ENCODE assay signal across 8 mouse cellular contexts in the genomic region with DNA sequence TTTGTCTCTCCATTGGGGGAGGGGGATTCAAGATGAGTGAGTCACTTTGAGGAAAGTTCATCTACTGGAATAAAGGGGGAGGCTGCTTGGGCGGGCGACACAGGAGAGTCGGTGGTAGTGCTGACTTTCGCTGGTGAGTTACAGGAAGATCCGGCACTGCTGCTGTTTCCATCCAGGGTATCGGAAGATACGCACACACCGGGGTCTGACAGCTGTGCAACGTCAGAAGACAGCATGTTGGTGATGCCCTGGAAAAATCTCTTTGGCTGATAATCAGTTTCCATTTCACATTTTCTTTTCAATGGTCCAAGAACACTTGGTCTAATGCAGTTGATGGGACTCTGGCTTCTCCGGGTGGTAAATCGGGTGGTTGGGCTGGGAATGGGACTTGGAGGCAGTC. TPM values are rescaled to one million over a fixed set of nuclear protein-coding genes. Genes with fewer than 3 reads are reported as not detected.
DNase-seq lines count a peak whose midpoint lies in the region; ATAC-seq and TF ChIP-seq lines count a peak whose summit lies in the region.

No protein-coding gene starts in this region.

- peak overlapping the region; percentile 73 for H3K9ac ChIP-seq in forebrain, postnatal 0 days
- peak overlapping the region; percentile 89 for H3K9ac ChIP-seq in kidney, embryonic 15.5 days

- no peak for ATAC-seq in forebrain, postnatal 0 days
- ATAC-seq in kidney, embryonic 15.5 days (replicated peaks; ENCODE audit: low FRiP score), result no peak
- peak; percentile 72 for ATAC-seq in megakaryocyte-erythroid progenitor cell, adult 5-6 weeks (replicated peaks; ENCODE audit: low FRiP score, low TSS enrichment, poor library complexity, severe bottlenecking)

- TF ChIP-seq CTCF in layer of hippocampus, adult 2 months (conservative IDR thresholded peaks at IDR 0.05), result no peak
- TF ChIP-seq CTCF in forebrain, postnatal 0 days (IDR thresholded peaks at IDR 0.05; ENCODE audit: low read depth), result no peak

- peak overlapping the region; percentile 89 for H3K4me2 ChIP-seq in forebrain, postnatal 0 days (ENCODE audit: low read depth)
- peak overlapping the region; percentile 83 for H3K4me2 ChIP-seq in kidney, embryonic 15.5 days

- peak overlapping the region; percentile 82 for H3K4me3 ChIP-seq in layer of hippocampus, adult 2 months
- H3K4me3 ChIP-seq in forebrain, postnatal 0 days (ENCODE audit: low read depth, low read length), result peak overlapping the region; percentile 74
- H3K4me3 ChIP-seq in kidney, embryonic 15.5 days (replicated peaks), result peak overlapping the region; percentile 88

- no peaks in the 10 kb centered on the region for H3K36me3 ChIP-seq in forebrain, postnatal 0 days (ENCODE audit: insufficient read depth)
- H3K36me3 ChIP-seq in kidney, embryonic 15.5 days, result peaks cover 14% of the 10 kb centered on the region

- peaks cover 3% of the 10 kb centered on the region; the same call in 1 of the 2 replicates for H3K4me1 ChIP-seq in forebrain, postnatal 0 days (ENCODE audit: insufficient read depth)
- H3K4me1 ChIP-seq in kidney, embryonic 15.5 days, result peaks cover 13% of the 10 kb centered on the region

- no peak for DNase-seq in layer of hippocampus, adult 2 months (ENCODE audit: low spot score in 2 of 2)
- no peak for DNase-seq in layer of hippocampus, adult 9-10 months (ENCODE audit: low spot score)
- DNase-seq in brain, adult 2 months (ENCODE audit: low read depth, low spot score), result peak; percentile 31
- DNase-seq in forebrain, postnatal 0 days, result no peak
- peak; percentile 22 to 55 for DNase-seq in thymus, adult 18-20 months
- no peak for DNase-seq in ovary, postnatal 36 days (ENCODE audit: low spot score)

- no peaks in the 10 kb centered on the region for H3K9me3 ChIP-seq in forebrain, postnatal 0 days (ENCODE audit: low read length)
- no peaks in the 10 kb centered on the region for H3K9me3 ChIP-seq in kidney, embryonic 15.5 days (replicated peaks)

- peak overlapping the region; percentile 97 for H3K27ac ChIP-seq in layer of hippocampus, adult 2 months
- H3K27ac ChIP-seq in forebrain, postnatal 0 days (ENCODE audit: low read depth, low read length), result peak overlapping the region; percentile 80
- H3K27ac ChIP-seq in kidney, embryonic 15.5 days, result peak overlapping the region; percentile 96

- no peaks in the 10 kb centered on the region for H3K27me3 ChIP-seq in forebrain, postnatal 0 days (ENCODE audit: insufficient read depth, low read length)
- H3K27me3 ChIP-seq in kidney, embryonic 15.5 days, result no peaks in the 10 kb centered on the region

- under 1% methylated on average over 11 of the region's 11 CpGs for WGBS in forebrain, postnatal 0 days
- under 1% methylated on average over 11 of the region's 11 CpGs for WGBS in kidney, embryonic 15.5 days

RNA-seq across cellular contexts. Expression of a gene that starts 0.7 kb away (rescaled TPM):
- 10 to 100 TPM; 33.9 to 34.6 TPM for total RNA-seq in layer of hippocampus, adult 2 months (2021)
- total RNA-seq in forebrain, postnatal 0 days (2014; rRNA removed), result 12.2 and 26.0 TPM in 2 replicates
- polyA plus RNA-seq in forebrain, postnatal 0 days (2015; fragmentation: Nextera tagmentation; extraction: Ambion mirVana), result 41.7 and 56.4 TPM in 2 replicates
- 48.0 and 49.7 TPM in 2 replicates for polyA plus RNA-seq in kidney, embryonic 15.5 days (2015; fragmentation: Nextera tagmentation; extraction: Ambion mirVana)
- 38.7 and 54.7 TPM in 2 replicates for total RNA-seq in megakaryocyte-erythroid progenitor cell, adult 5-6 weeks (2014; fragmentation: Nextera tagmentation)
- 5.6 and 7.7 TPM in 2 replicates for total RNA-seq in megakaryocyte-erythroid progenitor cell, adult 5-6 weeks (2017)

Comparison
In these comparisons a context has a peak if more than half of its experiments do, and no peak if none do; other contexts are left out.
1. DNase-seq: peak in brain, adult 2 months (single experiment) and thymus, adult 18-20 months (2 of 2); none in layer of hippocampus, adult 2 months (0 of 2), layer of hippocampus, adult 9-10 months (single experiment), forebrain, postnatal 0 days (single experiment) and ovary, postnatal 36 days (single experiment).
2. Peak in every context shown above with its lines, with median percentiles within 50 percentile points of each other: H3K27ac ChIP-seq and H3K4me3 ChIP-seq.